Mouse (Mus musculus): Measurements from ENCODE around the gene Itga6. TPM values are rescaled to one million over a fixed set of nuclear protein-coding genes. Genes with fewer than 3 reads are reported as not detected.
"Not testable (repeated sequence)": the region's sequence is repeated elsewhere in the genome, so short reads cannot be mapped to it uniquely, and the experiment has no call there.

Itga6 gene
- 32.9 and 48.6 TPM in 2 replicates for total RNA-seq (2014; fragmentation: Nextera tagmentation)
- total RNA-seq (2017), result 46.9 and 59.7 TPM in 2 replicates

DNA sequence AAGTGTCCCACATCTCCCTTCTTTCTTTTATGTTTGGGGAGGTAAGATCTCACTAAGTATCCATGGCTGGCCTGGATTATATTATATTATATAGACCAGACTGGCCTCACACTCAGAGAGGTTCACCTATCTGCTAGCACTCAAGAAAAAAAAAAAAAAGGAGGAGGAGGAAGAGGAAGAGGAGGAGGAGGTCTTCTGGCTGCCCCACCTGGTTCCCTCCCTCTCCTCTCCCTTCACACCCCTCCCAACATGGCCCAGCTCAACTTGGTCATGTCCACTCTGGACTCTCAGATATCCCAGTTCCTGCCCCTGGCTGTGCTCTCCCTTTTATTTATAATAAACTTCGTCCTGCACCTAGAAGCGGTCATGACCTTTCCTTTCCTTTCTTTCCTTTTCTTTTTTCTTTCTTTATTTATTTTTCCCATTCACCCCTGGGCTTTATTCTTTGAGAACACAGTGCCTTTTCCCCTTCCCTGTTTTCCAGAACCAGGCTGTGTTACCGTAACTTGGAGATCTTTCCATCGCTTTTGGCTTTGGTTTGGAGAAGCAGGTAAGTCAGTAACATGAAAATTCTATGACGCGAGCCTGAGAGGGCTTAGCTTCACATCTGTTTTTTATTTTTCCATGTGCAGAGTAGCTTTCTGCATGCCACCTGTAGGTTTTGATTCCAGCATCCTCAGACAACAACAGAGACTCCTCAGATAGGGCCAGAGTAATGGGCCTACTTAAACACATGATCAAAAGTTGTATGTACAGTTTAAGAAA is at the start of gene Itga6:
TSS of gene Itga6 (plus strand) at position 7 of the 765 bp plus-strand sequence.
- ATAC-seq (replicated peaks; ENCODE audit: poor library complexity, severe bottlenecking), result no peak

GRCm38 (mm10) chr2:71696776-71697175 is 48.6 kb upstream of the Itga6 start:
- ATAC-seq (replicated peaks; ENCODE audit: poor library complexity, severe bottlenecking), result no peak

DNA sequence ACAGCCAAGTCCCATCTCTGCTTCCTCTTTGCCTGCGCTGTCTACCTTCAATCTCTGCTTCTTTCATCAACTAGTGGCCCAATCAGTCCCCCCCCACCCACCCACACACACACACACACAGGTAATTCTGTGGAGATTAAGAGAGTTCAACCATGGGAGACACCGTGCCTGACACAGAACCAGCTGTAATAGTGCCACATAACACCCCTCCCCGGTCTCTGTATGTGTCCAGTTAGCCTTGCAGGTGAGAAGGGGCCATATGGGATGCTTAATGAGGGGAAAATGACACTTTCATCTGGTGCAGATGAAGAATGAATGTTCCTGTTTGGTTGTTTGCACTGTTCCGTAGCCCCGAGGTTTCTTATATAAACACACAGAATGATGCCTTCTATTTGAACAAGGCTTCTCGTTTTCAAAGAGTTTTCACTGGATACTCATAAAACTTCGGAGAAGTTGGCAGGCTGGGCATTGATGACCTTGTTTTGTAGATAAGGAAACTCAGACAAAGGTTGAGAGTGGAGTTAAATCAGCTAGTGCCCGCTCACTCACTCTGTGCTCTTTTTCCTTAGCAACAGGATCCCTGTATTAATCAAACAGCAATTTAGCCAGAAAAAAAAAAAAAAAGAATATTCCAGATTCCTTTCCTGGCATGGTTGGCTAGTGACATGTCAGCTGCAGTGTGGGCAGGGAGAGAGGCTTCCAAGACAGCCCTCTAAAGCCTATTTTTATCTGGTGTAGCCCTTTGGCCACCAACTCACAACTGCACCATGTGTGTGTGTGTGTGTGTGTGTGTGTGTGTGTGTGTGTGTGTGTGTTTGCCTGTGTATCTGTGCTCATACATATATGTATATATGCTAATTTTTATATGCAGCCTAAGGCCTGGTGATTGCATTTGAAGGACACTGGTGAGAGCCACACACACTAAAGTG is 47.7 kb upstream of the Itga6 start:
- no peak for ATAC-seq (replicated peaks; ENCODE audit: poor library complexity, severe bottlenecking)

DNA sequence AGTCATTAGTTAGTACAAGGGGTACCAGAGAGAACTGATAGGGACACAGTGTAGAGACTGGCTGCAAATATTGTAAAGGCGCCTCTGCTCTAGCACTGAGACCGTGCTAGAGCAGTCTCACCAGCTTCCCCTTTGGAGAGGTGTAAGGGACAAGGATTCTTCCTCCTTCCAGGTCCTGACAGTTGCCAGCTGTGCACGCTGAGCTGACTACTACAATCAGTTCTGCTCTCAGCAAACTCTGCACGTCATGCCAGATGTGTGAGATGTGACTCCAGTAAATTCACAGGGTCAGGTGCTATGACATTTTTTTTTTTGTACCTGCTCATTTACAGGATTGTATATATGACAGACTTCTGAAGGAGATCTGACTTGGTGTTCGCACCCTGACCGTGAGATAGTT is 47.0 kb upstream of the Itga6 start:
- ATAC-seq (replicated peaks; ENCODE audit: poor library complexity, severe bottlenecking), result 0 out of 2 replicates have a peak, but pooled peaks have one; percentile 33

- no peak for ATAC-seq (replicated peaks; ENCODE audit: poor library complexity, severe bottlenecking)
Measured at GRCm38 (mm10) chr2:71698942-71699341, 46.5 kb upstream of the Itga6 start.

DNA sequence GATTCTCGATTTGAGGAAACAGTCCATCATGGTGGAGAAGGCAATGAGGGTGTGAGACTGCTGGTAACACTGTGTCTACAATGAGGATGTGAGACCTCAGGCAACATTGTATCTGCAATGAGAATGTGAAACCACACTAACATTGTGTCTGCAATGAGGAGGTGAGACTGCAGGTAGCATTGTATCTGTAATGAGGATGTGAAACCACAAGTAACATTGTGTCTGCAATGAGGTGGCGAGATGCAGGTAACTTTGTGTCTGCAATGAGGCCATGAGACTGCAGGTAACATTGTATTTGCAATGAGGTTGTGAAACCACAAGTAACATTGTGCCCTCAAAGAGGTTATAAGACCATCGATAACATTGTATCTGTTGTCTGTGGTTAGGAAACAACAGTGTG is 44.1 kb upstream of the Itga6 start:
- peak; percentile 74 for ATAC-seq (replicated peaks; ENCODE audit: poor library complexity, severe bottlenecking)

GRCm38 (mm10) chr2:71704309-71704708 is 41.1 kb upstream of the Itga6 start:
- no peak for ATAC-seq (replicated peaks; ENCODE audit: poor library complexity, severe bottlenecking)

DNA sequence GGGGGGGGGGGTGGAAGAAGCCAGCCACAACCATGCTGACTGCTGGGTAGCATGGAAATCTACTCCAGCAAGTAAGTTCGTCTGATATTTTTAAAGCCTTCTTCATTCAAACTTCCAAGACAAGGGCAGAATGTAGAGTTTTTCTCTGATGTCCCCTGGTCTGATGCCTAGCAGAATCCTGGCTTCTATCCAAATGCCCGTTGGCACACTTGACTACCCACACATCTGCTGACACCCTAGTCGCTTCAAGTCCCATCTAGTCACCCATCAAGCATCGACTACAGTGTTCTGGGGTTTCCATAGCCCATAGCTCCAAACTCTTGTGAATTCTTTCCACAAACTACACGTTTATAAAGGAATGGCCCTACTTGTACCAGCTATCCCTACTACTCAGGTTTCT is 36.5 kb upstream of the Itga6 start:
- no peak for ATAC-seq (replicated peaks; ENCODE audit: poor library complexity, severe bottlenecking)

GRCm38 (mm10) chr2:71711640-71712039 is 33.8 kb upstream of the Itga6 start:
- no peak for ATAC-seq (replicated peaks; ENCODE audit: poor library complexity, severe bottlenecking)

DNA sequence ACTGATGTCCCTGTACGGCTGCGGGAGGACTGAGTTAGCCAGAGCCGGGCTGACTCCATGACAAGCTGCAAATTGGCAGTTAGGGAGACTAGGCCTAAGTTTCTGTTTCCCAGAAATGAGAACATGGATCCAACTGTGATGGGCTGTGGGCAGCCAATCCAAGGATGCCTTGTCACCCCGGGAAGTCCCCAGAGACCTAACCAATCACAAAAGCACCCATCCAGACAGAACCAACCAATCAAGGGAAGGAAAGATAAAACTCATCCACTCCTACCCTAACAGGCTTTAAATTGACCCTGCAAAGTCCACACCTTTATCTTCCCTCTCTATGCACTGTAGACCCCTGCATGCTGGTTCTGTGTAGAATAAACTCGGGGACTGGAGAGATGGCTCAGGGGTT is 31.0 kb upstream of the Itga6 start:
- no peak for ATAC-seq (replicated peaks; ENCODE audit: poor library complexity, severe bottlenecking)

DNA sequence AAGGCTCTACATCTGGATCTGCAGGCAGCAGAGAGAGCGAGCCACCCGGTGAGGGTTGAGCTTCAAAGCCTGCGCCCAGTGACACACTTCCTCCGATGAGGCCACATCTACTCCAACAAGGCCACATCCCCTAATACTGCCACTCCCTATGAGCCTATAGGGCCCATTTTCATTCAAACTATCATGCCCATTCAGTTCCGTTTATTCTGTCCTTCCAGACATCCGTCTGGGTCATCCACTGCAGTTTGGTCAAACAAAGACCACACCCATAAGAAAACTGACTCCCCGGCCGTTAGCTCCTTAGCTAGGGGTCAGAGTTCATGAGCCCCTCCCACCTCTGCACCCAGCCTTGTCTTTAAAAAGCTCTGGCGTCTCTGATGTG is 26.4 kb upstream of the Itga6 start:
- ATAC-seq (replicated peaks; ENCODE audit: poor library complexity, severe bottlenecking), result peak; percentile 20

- ATAC-seq (replicated peaks; ENCODE audit: poor library complexity, severe bottlenecking), result no peak
Measured at GRCm38 (mm10) chr2:71719387-71720034, 25.9 kb upstream of the Itga6 start.

GRCm38 (mm10) chr2:71720556-71720955 is 24.9 kb upstream of the Itga6 start:
- ATAC-seq (replicated peaks; ENCODE audit: poor library complexity, severe bottlenecking), result not testable (repeated sequence)

GRCm38 (mm10) chr2:71722913-71723312 is 22.5 kb upstream of the Itga6 start:
- peak; percentile 91 for ATAC-seq (replicated peaks; ENCODE audit: poor library complexity, severe bottlenecking)

GRCm38 (mm10) chr2:71723623-71724022 is 21.8 kb upstream of the Itga6 start:
- no peak for ATAC-seq (replicated peaks; ENCODE audit: poor library complexity, severe bottlenecking)

GRCm38 (mm10) chr2:71724028-71724427 is 21.4 kb upstream of the Itga6 start:
- no peak for ATAC-seq (replicated peaks; ENCODE audit: poor library complexity, severe bottlenecking)

DNA sequence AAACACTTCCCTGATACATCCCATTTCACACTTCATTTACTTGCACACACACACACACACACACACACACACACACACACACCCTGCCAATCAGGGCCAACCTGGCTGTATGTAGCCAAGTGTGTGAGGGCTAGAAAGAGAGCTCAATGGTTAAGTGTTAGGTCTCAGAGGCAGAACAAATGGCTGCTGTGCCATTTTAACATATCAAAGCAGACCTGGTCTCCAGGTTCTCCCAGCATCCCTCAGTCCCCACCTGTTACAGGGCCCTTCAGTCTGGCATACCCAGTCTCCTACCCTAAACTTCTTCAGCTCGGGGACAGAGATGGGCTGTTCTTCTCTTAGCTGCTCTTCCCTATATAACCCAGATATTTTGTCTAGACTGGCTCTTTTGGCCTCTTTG is 20.0 kb upstream of the Itga6 start:
- no peak for ATAC-seq (replicated peaks; ENCODE audit: poor library complexity, severe bottlenecking)

DNA sequence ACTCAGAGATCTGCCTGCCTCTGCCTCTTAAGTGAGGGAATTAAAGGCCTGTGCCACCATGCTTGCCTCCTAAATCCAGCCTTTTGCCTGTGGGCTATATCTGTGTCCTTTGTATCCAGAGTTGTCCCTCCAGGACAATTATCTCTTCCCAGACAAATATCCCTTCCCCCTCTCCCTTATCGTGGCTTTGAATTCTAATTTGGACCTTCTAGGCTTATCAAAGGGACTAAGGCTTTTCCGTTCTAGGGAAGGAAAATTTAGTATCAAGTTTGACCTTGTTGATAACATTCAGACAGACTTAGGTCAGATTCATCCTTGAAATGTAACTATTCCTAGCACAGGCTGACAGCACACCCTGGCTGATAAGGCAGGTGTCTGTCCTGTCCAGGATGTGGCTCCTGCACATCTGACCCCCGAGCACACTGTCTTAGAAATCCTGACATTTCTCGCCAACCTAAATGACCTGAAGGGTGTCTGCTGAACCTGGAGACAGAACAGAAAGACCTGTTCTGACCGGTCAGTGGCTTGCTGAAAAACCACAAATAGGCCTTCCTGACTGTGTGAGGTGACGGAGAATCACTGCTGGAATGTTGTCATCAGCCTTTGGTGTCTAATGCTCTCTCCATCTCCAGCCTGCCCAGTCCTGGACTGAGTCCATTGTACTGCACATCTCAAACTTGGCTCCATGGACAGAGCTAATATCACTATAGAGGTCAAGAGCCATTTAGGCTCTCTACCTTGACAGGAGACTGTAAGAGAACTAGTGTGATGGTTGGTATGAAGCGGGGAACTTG is 18.3 kb upstream of the Itga6 start:
- ATAC-seq (replicated peaks; ENCODE audit: poor library complexity, severe bottlenecking), result no peak

- no peak for ATAC-seq (replicated peaks; ENCODE audit: poor library complexity, severe bottlenecking)
Measured at GRCm38 (mm10) chr2:71728341-71728740, 17.1 kb upstream of the Itga6 start.

GRCm38 (mm10) chr2:71728796-71729195 is 16.6 kb upstream of the Itga6 start:
- ATAC-seq (replicated peaks; ENCODE audit: poor library complexity, severe bottlenecking), result no peak
